Mouse (Mus musculus) liver, embryonic 14.5 days (tissue): ENCODE data around the gene Zbtb1. TPM values are rescaled to one million over a fixed set of nuclear protein-coding genes. Genes with fewer than 3 reads are reported as not detected.
"Not testable (repeated sequence)": the region's sequence is repeated elsewhere in the genome, so short reads cannot be mapped to it uniquely, and the experiment has no call there.

ENCODE experiments used
- ATAC-seq: fragments of 200-750 bp; cut with Nextera tagmentation; 2 replicates; pipeline ENCODE4 v1.8.0; 2017; ENCODE audit warnings: moderate number of reproducible peaks, mild to moderate bottlenecking, moderate library complexity; ENCODE audit not compliant: insufficient read depth
- DNase-seq, 3 experiments: peaks; one replicate each; pipeline ENCODE4 v3.0.0-alpha.2; 2012 to 2013; ENCODE audit warnings: low read depth in 3 of 3, low spot score in 3 of 3
- H3K27ac ChIP-seq: fragments of 300-500 bp; sonication (generic); 2 replicates; pipeline ENCODE4 v1.5.1; 2014; ENCODE audit warnings: moderate library complexity, mild to moderate bottlenecking, control low read depth, inconsistent platforms
- H3K27me3 ChIP-seq: fragments of 300-500 bp; sonication (generic); 2 replicates; pipeline ENCODE4 v1.6.1; 2014; ENCODE audit warnings: mild to moderate bottlenecking, low read length, moderate library complexity; ENCODE audit not compliant: control insufficient read depth, insufficient read depth
- H3K36me3 ChIP-seq: fragments of 300-500 bp; sonication (generic); replicated peaks from 2 replicates; pipeline ENCODE4 v1.6.1; 2014; ENCODE audit warnings: low read depth; ENCODE audit not compliant: control insufficient read depth, insufficient read depth
- H3K4me1 ChIP-seq, 2 experiments: fragments of 200-500 bp in 1 of 2; fragments of 300-500 bp in 1 of 2; sonication (generic) in 1 of 2; replicated peaks; 2 replicates each; pipeline ENCODE4 v1.6.1; 2012 to 2014; ENCODE audit warnings: antibody characterized with exemption in 1 of 2, inconsistent platforms in 1 of 2, low read length in 1 of 2; ENCODE audit not compliant: control insufficient read depth in 2 of 2, insufficient read depth in 2 of 2
- H3K4me2 ChIP-seq: fragments of 300-500 bp; sonication (generic); 2 replicates; pipeline ENCODE4 v1.6.1; 2014; ENCODE audit warnings: low read depth, mild to moderate bottlenecking, control low read depth, moderate library complexity
- H3K4me3 ChIP-seq, 2 experiments: fragments of 200-500 bp in 1 of 2; fragments of 300-500 bp in 1 of 2; sonication (generic) in 1 of 2; 2 replicates each; pipeline ENCODE4 v1.5.1; 2012 to 2014; ENCODE audit warnings: low read depth in 2 of 2, low read length in 2 of 2, mild to moderate bottlenecking in 2 of 2, control low read depth in 1 of 2, inconsistent platforms in 1 of 2, moderate library complexity in 1 of 2; ENCODE audit not compliant: insufficient read depth in 1 of 2
- H3K9ac ChIP-seq: fragments of 300-500 bp; sonication (generic); replicated peaks from 2 replicates; pipeline ENCODE4 v1.6.1; 2014; ENCODE audit warnings: mild to moderate bottlenecking, control low read depth, moderate library complexity
- H3K9me3 ChIP-seq: fragments of 300-500 bp; sonication (generic); 2 replicates; pipeline ENCODE4 v1.6.1; 2016; ENCODE audit warnings: low read length, mixed read lengths; ENCODE audit not compliant: control insufficient read depth
- CTCF ChIP-seq: IDR thresholded peaks from 2 replicates; pipeline ENCODE4 v1.5.1; 2016; ENCODE audit warnings: antibody characterized with exemption, low read depth, control low read depth
- EP300 ChIP-seq: IDR thresholded peaks from 2 replicates; pipeline ENCODE4 v1.6.1; 2016; ENCODE audit warnings: antibody characterized with exemption, low read depth
- WGBS: fragments of 180-500 bp; shearing (Covaris S2); extraction: QIAGEN DNeasy Blood & Tissue Kit; methylation state at CpG from one replicate; pipeline ENCODE4 v1.1.7; 2014; ENCODE audit not compliant: insufficient replicate concordance; 5-methylcytosine and 5-hydroxymethylcytosine counted together
- polyA plus RNA-seq, 2 experiments: library from polyadenylated mRNA; depleted of rRNA in 1 of 2; stranded (reverse) in 1 of 2; unstranded in 1 of 2; fragments of >200 nt; fragmentation: Nextera tagmentation in 1 of 2; extraction: Ambion mirVana in 1 of 2; gene quantifications; 2 replicates each; pipeline versions ENCODE4 v1.2.1 to v1.2.3; 2012 to 2014

Gene Zbtb1
- polyA plus RNA-seq, 2 experiments, result 2.6 to 3.5 TPM

- 46% methylated on average over 5 of the region's 5 CpGs for WGBS
- H3K9me3 ChIP-seq, result no peaks in the 10 kb centered on the region
- ATAC-seq, result no peak
- H3K27ac ChIP-seq, result no peak overlapping the region
- no peaks in the 10 kb centered on the region for H3K4me1 ChIP-seq
- H3K27me3 ChIP-seq, result peaks cover 6% of the 10 kb centered on the region
- H3K9ac ChIP-seq, result no peak overlapping the region
- H3K4me2 ChIP-seq, result no peak overlapping the region
- DNase-seq, result no peak
- H3K36me3 ChIP-seq, result no peaks in the 10 kb centered on the region
- H3K4me3 ChIP-seq, result no peak overlapping the region
- TF ChIP-seq CTCF (no peak), EP300 (no peak)
These were observed 60.9 kb downstream of the Zbtb1 start for GRCm38 (mm10) chr12:76430879-76431406.

- Histone ChIP-seq H3K4me2 (no peak overlapping the region), H3K27me3 (peaks cover 6% of the 10 kb centered on the region), H3K9me3 (no peaks in the 10 kb centered on the region), H3K4me3 (no peak overlapping the region), H3K9ac (no peak overlapping the region), H3K4me1 (no peaks in the 10 kb centered on the region), H3K27ac (no peak overlapping the region), H3K36me3 (no peaks in the 10 kb centered on the region)
- TF ChIP-seq EP300 (no peak), CTCF (no peak)
- WGBS, result 62% methylated on average over 6 of the region's 6 CpGs
- no peak for DNase-seq
- ATAC-seq, result no peak
These were observed 61.4 kb downstream of the Zbtb1 start for GRCm38 (mm10) chr12:76431431-76431830.

- WGBS, result 30% methylated on average over 7 of the region's 7 CpGs
These were observed 64.0 kb downstream of the Zbtb1 start for GRCm38 (mm10) chr12:76434111-76434510.

GRCm38 (mm10) chr12:76435084-76435483 lies 65.0 kb downstream of the Zbtb1 start:
- H3K36me3 ChIP-seq, result no peaks in the 10 kb centered on the region
- no peak for ATAC-seq
- H3K9ac ChIP-seq, result no peak overlapping the region
- no peak for TF ChIP-seq EP300
- no peak for TF ChIP-seq CTCF
- WGBS, result 3% methylated on average over 17 of the region's 17 CpGs
- no peaks in the 10 kb centered on the region for H3K9me3 ChIP-seq
- H3K27ac ChIP-seq, result no peak overlapping the region
- H3K4me1 ChIP-seq, result no peaks in the 10 kb centered on the region
- H3K4me3 ChIP-seq, result no peak overlapping the region
- DNase-seq, result no peak
- H3K4me2 ChIP-seq, result peak overlapping the region; percentile 29; the same call in 1 of the 2 replicates
- H3K27me3 ChIP-seq, result peaks cover 6% of the 10 kb centered on the region

More at GRCm38 (mm10) chr12:76434111-76434510, 64.0 kb downstream of the Zbtb1 start:
- H3K4me1 ChIP-seq, result no peaks in the 10 kb centered on the region
- no peak for ATAC-seq
- peaks cover 6% of the 10 kb centered on the region for H3K27me3 ChIP-seq
- no peak overlapping the region for H3K4me2 ChIP-seq
- no peak overlapping the region for H3K4me3 ChIP-seq
- no peak overlapping the region for H3K9ac ChIP-seq
- no peak overlapping the region for H3K27ac ChIP-seq
- H3K9me3 ChIP-seq, result no peaks in the 10 kb centered on the region
- H3K36me3 ChIP-seq, result no peaks in the 10 kb centered on the region
- TF ChIP-seq CTCF (no peak), EP300 (no peak)
- no peak for DNase-seq

GRCm38 (mm10) chr12:76435549-76435948 lies 65.5 kb downstream of the Zbtb1 start:
- no peak overlapping the region for H3K27ac ChIP-seq
- H3K9me3 ChIP-seq, result no peaks in the 10 kb centered on the region
- ATAC-seq, result no peak
- no peaks in the 10 kb centered on the region for H3K36me3 ChIP-seq
- WGBS, result 31% methylated on average over 8 of the region's 8 CpGs
- peaks cover 6% of the 10 kb centered on the region for H3K27me3 ChIP-seq
- no peak overlapping the region for H3K4me3 ChIP-seq
- H3K4me2 ChIP-seq, result no peak overlapping the region
- no peak overlapping the region for H3K9ac ChIP-seq
- TF ChIP-seq CTCF (no peak), EP300 (no peak)
- H3K4me1 ChIP-seq, result no peaks in the 10 kb centered on the region
- no peak for DNase-seq

- H3K9me3 ChIP-seq, H3K4me3 ChIP-seq, H3K4me1 ChIP-seq, H3K36me3 ChIP-seq, ATAC-seq, H3K4me2 ChIP-seq, H3K9ac ChIP-seq, H3K27me3 ChIP-seq, H3K27ac ChIP-seq, DNase-seq: not testable (repeated sequence)
- 59% methylated on average over 6 of the region's 6 CpGs for WGBS
These were observed 73.4 kb downstream of the Zbtb1 start for GRCm38 (mm10) chr12:76443488-76443887.
